Mouse (Mus musculus) large intestine, adult 2 months (tissue): ENCODE measurements around the gene Gm9732. TPM values are rescaled to one million over a fixed set of nuclear protein-coding genes. Genes with fewer than 3 reads are reported as not detected.
"Not testable (repeated sequence)": the region's sequence is repeated elsewhere in the genome, so short reads cannot be mapped to it uniquely, and the experiment has no call there.

Experiments
- DNase-seq: peaks from one replicate; pipeline ENCODE4 v3.0.0-alpha.2; 2012; ENCODE audit warnings: low read depth, low spot score
- WGBS: fragments of 180-500 bp; shearing (Covaris S2); methylation state at CpG from one replicate; pipeline ENCODE4 v1.1.7; 2018; 5-methylcytosine and 5-hydroxymethylcytosine counted together
- polyA plus RNA-seq: library from polyadenylated mRNA; depleted of rRNA; stranded (reverse); fragments of >200 nt; gene quantifications from 2 replicates; pipeline ENCODE4 v1.2.3, GENCODE M21; 2012; rRNA removed

The Gm9732 gene
- polyA plus RNA-seq, 1 experiment, result not detected

DNA sequence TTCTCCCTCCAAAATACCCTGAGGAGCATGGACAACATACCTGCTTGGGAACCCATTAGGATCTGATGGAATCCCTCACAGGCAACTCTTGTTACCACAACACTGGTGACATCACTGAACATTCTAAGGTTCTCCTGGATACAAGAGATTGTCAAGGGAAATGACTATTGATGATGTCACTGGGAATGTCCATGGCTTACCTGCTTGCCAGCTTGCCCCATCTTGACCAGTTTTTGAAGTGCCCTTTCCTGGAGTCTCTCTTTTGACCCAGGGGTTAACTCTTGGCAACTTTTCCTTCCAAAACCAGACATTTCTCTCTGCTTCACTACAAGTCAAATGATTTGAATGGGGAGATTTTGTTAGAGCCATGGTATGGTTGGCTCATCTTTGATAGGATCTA, 72.9 kb downstream of the Gm9732 start, which contains the start of gene 1700001F09Rik:
1700001F09Rik (minus strand) TSS at position 101 of the 400 bp plus-strand sequence.
- not testable (repeated sequence) for DNase-seq

DNA sequence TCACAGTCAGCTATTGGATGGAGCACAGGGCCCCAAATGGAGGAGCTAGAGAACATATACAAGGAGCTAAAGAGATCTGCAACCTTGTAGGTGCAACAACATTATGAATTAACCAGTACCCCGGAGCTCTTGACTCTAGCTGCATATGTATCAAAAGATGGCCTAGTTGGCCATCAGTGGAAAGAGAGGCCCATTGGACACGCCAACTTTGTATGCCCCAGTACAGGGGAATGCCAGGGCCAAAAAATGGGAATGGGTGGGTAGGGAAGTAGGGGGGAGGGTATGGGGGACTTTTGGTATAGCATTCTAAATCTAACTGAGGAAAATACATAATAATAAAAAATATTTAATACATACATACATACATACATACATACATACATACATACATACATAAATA, 78.1 kb downstream of the Gm9732 start:
- WGBS, result 89% methylated on average over 2 of the region's 2 CpGs
- not testable (repeated sequence) for DNase-seq

Other genes starting within 250 kb of the Gm9732 start
- gene Gm8094, start 198.4 kb upstream of the Gm9732 start, polyA plus RNA-seq, result not detected in 2 replicates
- not detected in 2 replicates for gene Gm8104, start 174.4 kb upstream of the Gm9732 start, polyA plus RNA-seq
- gene Gm7233, start 95.2 kb upstream of the Gm9732 start, polyA plus RNA-seq, result not detected in 2 replicates
- gene Gm8122, start 39.7 kb upstream of the Gm9732 start, polyA plus RNA-seq, result not detected in 2 replicates
- gene Gm8126, start 16.4 kb upstream of the Gm9732 start, polyA plus RNA-seq, result not detected in 2 replicates
- gene Gm8127, start 18.8 kb downstream of the Gm9732 start, polyA plus RNA-seq, result not detected in 2 replicates
- not detected in 2 replicates for gene 1700001F09Rik, start 72.8 kb downstream of the Gm9732 start, polyA plus RNA-seq
- not detected in 2 replicates for gene Gm8138, start 141.3 kb downstream of the Gm9732 start, polyA plus RNA-seq